Mouse (Mus musculus) brain, embryonic 14.5 days (tissue): Measurements from ENCODE around the gene Fam221a. TPM values are rescaled to one million over a fixed set of nuclear protein-coding genes. Genes with fewer than 3 reads are reported as not detected.

Experiments used
- DNase-seq: peaks from one replicate; pipeline ENCODE4 v3.0.0-alpha.2; 2011; ENCODE audit warnings: low read depth
- CTCF ChIP-seq: fragments of 200-500 bp; IDR thresholded peaks from 2 replicates; pipeline ENCODE4 v1.5.1; 2012; ENCODE audit warnings: inconsistent platforms, mild to moderate bottlenecking, moderate library complexity, borderline replicate concordance; ENCODE audit not compliant: insufficient read depth, insufficient read length; ENCODE audit errors: extremely low read depth
- POLR2A ChIP-seq: fragments of 200-500 bp; IDR thresholded peaks from 2 replicates; pipeline ENCODE4 v1.6.1; 2012; ENCODE audit warnings: mild to moderate bottlenecking, inconsistent platforms, borderline replicate concordance; ENCODE audit not compliant: poor library complexity, insufficient read depth, insufficient read length, severe bottlenecking; ENCODE audit errors: extremely low read depth
- polyA plus RNA-seq: library from polyadenylated mRNA; depleted of rRNA; stranded (reverse); fragments of >200 nt; gene quantifications from 2 replicates; pipeline ENCODE4 v1.2.3, GENCODE M21; 2012; rRNA removed

The Fam221a gene
- 6.5 and 7.0 TPM in 2 replicates for polyA plus RNA-seq

DNA sequence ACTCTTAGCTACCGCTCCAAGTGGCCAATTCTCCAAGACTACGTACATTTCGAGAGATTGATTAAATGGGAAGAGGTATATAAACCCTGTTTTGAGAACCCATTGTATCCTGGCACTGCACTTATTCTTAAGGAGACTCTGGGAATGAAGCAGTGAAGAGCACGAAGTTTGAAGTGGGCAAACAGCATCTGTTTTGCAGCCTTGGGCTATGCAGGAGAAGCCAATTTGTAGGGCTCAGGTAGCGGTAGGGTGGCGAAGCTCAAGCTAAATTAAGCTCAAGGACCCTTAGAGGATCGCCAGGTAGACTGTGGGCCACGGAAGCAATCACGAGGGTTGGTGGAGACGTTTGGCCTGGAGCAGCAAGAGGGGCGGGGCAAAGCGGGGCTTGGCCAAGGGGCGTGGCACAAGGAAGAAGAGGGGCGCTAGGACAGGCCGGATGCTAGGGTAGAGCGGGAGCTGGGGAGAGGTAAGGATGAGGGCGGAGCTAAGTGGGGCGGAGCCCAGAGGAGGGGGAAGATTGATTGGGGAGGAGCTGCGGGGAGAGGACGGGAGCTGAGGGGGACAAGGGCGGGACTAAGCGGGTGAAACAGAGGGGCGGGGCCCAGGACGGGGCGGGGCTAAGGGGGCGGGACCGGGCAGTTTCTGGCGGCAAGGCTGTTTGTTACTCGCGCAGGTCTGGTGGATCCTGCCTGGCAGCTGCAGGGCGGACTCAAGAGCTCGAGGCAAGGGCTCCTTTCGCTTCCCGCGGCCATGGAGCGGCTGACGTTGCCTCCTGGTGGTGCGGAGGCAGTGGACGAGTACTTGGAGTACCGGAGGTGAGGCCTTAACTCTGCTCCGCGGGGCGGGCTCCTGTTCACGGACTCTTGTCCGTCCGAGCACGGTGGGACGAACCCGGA is at the start of gene Fam221a:
TSS of gene Fam221a (plus strand) at position 581 of the 896 bp plus-strand sequence.
- DNase-seq = peak; percentile 97
- TF ChIP-seq POLR2A = peak; percentile 37; the same call in 1 of the 2 replicates
- TF ChIP-seq CTCF = 0 out of 2 replicates have a peak, but pooled peaks have one; percentile 14

DNA sequence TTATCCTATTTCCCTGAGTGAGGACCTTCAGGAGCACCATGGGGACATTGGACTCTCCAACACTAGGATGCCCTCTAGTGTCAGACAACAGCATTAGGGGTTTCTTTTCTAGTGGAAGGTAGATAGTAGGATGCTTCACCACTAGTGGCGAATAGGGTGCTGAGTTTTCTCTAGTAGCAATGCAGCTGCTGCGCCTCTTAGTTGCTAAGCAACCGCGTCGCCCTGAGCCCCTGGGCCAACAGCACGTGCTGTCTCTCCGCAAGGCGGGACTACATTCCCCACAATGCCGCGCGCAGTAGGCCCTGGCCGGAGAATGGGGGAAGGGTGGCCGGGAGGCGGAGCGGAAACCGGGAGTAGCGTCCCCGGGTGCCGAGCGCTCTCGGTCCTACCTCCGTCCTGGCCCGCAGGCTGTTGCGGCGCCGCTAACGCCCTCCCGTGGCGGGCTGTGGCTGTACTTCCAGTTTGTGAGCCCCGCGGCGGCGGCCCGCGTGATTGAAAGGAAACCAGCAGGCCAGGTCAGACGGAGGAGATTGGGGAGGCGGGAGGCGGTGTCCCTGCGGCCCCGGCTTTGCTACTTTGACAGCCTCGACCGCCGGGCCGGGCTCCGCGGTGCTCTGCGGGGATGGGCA is 48.5 kb upstream of the Fam221a start, which contains the start of gene Ccdc126:
TSS of gene Ccdc126 (plus strand) at position 309 of the 629 bp plus-strand sequence.
- TF ChIP-seq CTCF = peak; percentile 70
- TF ChIP-seq POLR2A = peak; percentile 59
- DNase-seq = peak; percentile 100

DNA sequence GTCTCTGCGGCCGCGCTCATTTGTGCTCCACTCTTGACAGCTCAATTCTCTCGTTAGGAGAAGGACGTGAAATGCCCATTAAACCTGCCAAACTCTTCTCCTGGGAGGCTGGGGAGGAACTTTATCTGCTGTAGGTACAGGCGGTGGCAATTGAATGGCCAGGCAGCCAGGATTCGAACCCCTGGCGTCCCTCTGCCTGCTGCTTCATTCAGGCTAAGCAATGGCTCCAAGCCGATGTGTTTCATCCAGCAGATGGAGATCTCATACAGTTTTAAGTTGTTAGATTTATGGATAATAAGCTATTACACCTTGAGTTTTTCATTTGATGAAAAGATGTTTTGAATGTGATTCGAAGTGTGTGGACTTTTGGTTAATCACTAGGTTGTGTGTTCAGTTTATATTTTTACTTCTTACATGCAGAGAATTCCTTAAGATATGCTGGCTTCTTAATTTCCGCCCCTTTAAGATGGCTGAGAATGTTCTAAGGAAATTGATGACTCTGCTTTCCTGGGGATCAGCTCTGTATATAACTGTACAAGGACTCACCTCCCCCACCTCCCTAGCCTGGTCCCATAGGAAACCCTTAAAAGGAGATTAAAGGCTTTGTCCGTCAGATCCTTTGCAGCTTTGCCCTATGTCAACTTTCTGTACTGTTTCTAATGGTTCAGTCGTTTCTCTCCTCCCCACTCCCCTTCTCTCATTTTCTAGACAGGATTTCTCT is 47.8 kb upstream of the Fam221a start:
- DNase-seq = peak; percentile 69
- TF ChIP-seq CTCF (no peak), POLR2A (no peak)

DNA sequence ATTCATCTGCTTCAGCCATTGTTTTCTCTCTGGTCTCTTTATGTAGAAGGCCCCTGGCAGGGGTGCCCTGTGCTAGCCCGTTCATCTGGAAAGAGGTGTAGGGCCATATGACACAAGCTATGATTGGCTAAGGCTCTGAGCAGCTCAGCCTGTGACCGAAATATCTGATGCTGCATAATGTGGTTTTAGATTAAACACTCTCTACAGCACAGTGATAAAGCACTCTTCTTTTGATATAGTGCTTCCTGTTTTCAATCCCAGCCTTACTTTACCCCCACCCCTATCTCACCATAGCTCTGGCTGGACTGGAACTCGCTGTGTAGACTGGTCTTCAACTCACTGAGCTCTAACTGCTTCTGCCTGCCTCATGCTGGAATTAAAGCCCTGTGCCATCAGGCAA is 46.2 kb upstream of the Fam221a start:
- DNase-seq = no peak
- TF ChIP-seq CTCF (no peak), POLR2A (no peak)

DNA sequence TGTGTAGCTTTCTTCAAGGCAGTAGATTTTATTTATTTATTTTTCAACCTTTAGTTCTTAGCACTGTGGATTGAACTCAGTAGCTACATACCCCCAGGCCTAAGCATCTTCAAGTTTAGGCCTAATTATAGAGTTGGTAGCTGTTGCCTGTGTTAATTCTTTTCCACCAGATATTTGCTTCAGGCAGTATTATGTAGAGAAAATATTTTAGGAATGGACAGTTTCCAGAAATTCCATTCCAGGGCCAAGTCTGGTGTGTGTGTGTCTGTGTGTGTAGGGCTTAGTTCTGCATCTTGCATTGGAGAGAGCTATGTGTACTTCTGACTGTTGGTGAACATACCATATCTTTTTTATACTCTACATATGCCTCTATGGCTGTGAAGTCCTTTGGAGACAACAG is 45.5 kb upstream of the Fam221a start:
- DNase-seq = no peak
- no peak for TF ChIP-seq POLR2A
- TF ChIP-seq CTCF = no peak

DNA sequence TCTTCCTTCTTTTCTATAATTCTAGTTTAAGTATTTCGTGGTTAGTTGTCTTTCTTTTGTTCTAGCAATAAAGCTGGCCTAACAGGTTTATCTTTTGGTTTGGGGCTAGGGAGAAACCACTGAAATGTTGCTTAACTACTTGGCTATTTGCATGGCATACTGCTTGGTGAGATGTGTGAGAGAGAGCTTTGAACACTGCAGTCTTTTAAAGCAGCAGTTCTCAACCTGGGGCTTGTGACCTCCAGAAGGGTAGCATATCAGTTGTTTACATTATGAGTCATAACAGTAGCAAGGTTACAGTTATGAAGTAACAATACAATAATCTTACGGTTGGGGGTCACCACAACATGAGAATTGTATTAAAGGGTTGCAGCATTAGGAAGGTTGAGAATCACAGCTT is 44.6 kb upstream of the Fam221a start:
- TF ChIP-seq POLR2A (no peak), CTCF (no peak)
- DNase-seq = no peak

GRCm38 (mm10) chr6:49324528-49324927 is 43.0 kb upstream of the Fam221a start:
- DNase-seq = peak; percentile 36
- TF ChIP-seq POLR2A = no peak
- TF ChIP-seq CTCF = no peak

- TF ChIP-seq CTCF = no peak
- no peak for TF ChIP-seq POLR2A
- DNase-seq = no peak
Observed at GRCm38 (mm10) chr6:49325294-49325693, 42.2 kb upstream of the Fam221a start.

DNA sequence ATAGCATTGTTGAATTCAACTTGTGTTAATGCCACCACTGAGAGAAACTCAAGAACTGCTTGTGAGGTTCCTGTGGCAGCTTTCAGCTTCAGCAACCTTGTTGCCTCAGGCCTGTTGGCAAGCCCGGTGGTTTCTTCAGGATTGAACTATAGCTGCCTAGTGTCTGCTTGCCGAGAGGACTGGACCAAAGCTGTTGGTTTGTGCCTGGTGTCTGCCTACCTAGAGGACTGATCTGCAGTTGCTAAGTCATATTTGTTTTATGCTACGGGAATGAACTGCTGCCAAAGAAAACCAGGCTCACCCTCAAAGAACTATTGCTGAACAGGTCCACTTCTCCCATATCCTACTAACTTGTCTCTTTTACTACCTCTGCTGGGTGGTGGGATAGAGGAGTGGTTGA is 40.7 kb upstream of the Fam221a start:
- TF ChIP-seq CTCF = no peak
- TF ChIP-seq POLR2A = no peak
- DNase-seq = no peak

DNA sequence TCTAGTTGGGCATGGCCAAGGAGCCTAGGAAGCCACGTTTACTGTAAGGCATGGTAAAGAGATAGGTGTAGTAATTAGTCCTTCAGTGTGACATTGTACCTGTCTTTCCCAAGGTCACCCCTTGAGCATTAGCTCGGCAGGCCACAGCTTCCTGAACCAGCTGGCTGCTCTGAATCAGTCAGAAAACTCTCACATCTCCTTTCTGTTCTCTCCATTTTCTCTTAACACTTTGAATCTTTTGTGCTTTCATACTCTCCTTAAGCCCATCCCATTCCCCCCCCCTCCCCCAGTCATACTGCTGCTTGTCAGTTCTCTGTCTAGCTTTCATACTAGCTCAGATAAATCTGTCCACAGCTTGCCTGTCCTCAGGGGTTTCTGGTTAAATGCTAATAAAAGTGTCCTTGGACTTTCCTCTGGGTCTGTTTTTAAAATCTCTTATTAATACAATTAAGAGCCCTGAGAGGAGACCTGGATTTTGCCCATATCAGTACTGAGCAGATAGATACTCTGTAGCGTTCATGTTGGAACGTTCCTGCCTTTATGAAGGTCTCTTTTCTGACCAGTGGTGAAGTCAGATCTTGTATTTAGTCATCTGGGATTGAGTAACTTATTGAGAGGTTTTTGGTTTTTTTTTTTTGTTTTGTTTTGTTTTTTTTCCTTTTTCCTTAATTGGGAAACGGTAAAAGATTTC is 36.0 kb upstream of the Fam221a start:
- no peak for TF ChIP-seq POLR2A
- DNase-seq = no peak

- no peak for DNase-seq
- TF ChIP-seq CTCF (no peak), POLR2A (no peak)
Observed at GRCm38 (mm10) chr6:49332060-49332370, 35.5 kb upstream of the Fam221a start.

DNA sequence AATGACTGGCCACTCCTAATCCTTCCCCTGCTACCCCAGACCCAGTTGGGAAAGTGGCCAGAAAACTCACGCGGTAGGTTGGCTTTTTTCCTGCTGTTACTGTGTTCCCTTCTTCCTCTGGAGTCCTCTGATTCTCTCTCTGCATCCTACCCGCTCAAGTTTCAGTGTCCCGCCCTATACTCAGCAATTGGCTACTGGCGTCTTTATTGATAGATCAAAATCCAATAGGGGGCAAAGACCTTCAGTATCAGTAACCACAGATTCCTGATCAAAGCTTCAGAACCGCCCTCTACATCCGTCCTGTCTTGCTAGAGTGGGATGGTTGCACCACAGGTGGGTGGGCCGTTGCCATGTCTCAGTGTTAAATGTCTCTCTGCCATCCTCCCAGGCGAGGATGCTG is 29.0 kb upstream of the Fam221a start:
- DNase-seq = peak; percentile 57
- TF ChIP-seq CTCF (no peak), POLR2A (no peak)
